Mouse (Mus musculus) stomach, postnatal 0 days (tissue): ENCODE results near the gene Sugp2.

Experiments
- CTCF ChIP-seq: IDR thresholded peaks from 2 replicates; pipeline ENCODE4 v1.5.1; 2016; ENCODE audit warnings: antibody characterized with exemption, low read depth, mild to moderate bottlenecking, moderate library complexity
- EP300 ChIP-seq: optimal IDR thresholded peaks from 2 replicates; pipeline ENCODE3; 2016; ENCODE audit warnings: antibody characterized with exemption

- no peak for TF ChIP-seq CTCF
- TF ChIP-seq EP300: no peak
Measured at GRCm38 (mm10) chr8:70278175-70278574, 44.1 kb downstream of the Sugp2 start.
